Mouse (Mus musculus) embryonic facial prominence, embryonic 10.5 days (tissue): ENCODE measurements around the gene Tpd52l1. TPM values are rescaled to one million over a fixed set of nuclear protein-coding genes. Genes with fewer than 3 reads are reported as not detected.
"Not testable (repeated sequence)": the region's sequence is repeated elsewhere in the genome, so short reads cannot be mapped to it uniquely, and the experiment has no call there.

Experiments used
- DNase-seq: peaks from one replicate; pipeline ENCODE4 v3.0.0-alpha.2; 2017; ENCODE audit warnings: low spot score
- H3K27ac ChIP-seq: fragments of 300-500 bp; sonication (generic); replicated peaks from 2 replicates; pipeline ENCODE4 v1.5.1; 2016; ENCODE audit warnings: mild to moderate bottlenecking
- H3K27me3 ChIP-seq: fragments of 300-500 bp; sonication (generic); replicated peaks from 2 replicates; pipeline ENCODE4 v1.6.1; 2016; ENCODE audit warnings: low read depth, mild to moderate bottlenecking; ENCODE audit not compliant: poor library complexity, severe bottlenecking
- H3K36me3 ChIP-seq: fragments of 300-500 bp; sonication (generic); replicated peaks from 2 replicates; pipeline ENCODE4 v1.6.1; 2016; ENCODE audit warnings: mild to moderate bottlenecking, moderate library complexity
- H3K4me1 ChIP-seq: fragments of 300-500 bp; sonication (generic); 2 replicates; pipeline ENCODE4 v1.6.1; 2016
- H3K4me3 ChIP-seq: fragments of 300-500 bp; sonication (generic); 2 replicates; pipeline ENCODE4 v1.5.1; 2016; ENCODE audit warnings: mild to moderate bottlenecking, moderate library complexity
- H3K9me3 ChIP-seq: fragments of 300-500 bp; sonication (generic); 2 replicates; pipeline ENCODE4 v1.6.1; 2016; ENCODE audit warnings: mild to moderate bottlenecking
- WGBS: fragments of 180-500 bp; shearing (Covaris S2); methylation state at CpG from one replicate; pipeline ENCODE4 v1.1.7; 2016; 5-methylcytosine and 5-hydroxymethylcytosine counted together
- polyA plus RNA-seq: library from polyadenylated mRNA; unstranded; fragments of >200 nt; fragmentation: Nextera tagmentation; extraction: Ambion mirVana; gene quantifications from 2 replicates; pipeline ENCODE4 v1.2.1, GENCODE M21; 2016

Tpd52l1 gene
- polyA plus RNA-seq, 1 experiment from 2014 or later = 35.0 TPM

DNA sequence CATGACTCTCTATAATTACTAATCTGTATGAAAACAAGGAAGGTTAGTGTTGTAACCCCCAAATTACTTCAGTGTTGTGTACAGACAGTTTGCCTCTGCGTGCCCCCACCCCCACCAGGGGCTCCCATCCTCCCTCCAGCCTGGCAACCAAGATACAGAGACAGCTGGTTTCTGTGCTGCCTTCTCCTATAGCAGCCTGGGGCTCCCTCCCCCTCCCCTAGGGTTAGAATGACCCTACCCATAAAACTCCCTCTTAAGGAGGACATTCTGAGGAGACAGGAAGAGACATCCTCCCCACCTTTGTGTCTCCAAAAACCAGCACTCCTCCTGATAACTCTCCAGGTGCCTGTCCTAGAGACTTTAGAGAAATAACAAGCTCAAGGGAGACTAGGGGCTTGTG is 52.8 kb downstream of the Tpd52l1 start:
- no peaks in the 10 kb centered on the region for H3K27me3 ChIP-seq
- H3K4me1 ChIP-seq = peaks cover 12% of the 10 kb centered on the region
- 42% methylated on average over 1 of the region's 1 CpGs for WGBS
- H3K9me3 ChIP-seq = no peaks in the 10 kb centered on the region
- no peak overlapping the region for H3K4me3 ChIP-seq
- no peak overlapping the region for H3K27ac ChIP-seq
- H3K36me3 ChIP-seq = no peaks in the 10 kb centered on the region
- peak; percentile 14 for DNase-seq

DNA sequence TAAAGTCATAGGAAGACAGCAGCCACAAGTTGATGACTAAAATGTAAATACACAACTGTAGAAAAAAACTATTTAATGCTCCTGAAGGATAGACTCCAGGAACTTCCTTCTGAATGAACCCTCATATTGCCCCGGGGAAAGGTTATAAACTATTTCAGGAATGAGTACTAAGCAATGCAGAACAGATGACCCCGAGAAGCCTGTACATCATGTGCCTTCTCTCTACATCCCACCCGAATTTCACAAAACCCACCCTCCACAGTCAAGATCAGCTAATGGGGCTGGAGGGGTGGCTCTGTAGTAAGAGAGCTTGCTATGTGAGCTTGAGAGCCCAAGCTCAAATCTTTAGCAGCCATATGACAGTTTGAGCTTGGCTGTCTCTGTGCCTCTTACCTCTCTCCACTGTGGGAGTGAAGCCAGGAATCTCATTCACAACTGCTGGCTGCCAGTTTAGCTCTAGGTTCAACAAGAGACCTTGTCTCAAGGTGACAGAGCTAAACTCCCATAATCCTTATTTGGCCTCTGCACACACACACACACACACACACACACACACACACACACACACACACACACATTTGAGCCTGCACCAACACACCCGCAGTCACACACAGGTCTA is 54.9 kb downstream of the Tpd52l1 start:
- H3K27ac ChIP-seq = no peak overlapping the region
- no peak for DNase-seq
- H3K4me1 ChIP-seq = peaks cover 12% of the 10 kb centered on the region
- no peaks in the 10 kb centered on the region for H3K9me3 ChIP-seq
- 70% methylated on average over 4 of the region's 4 CpGs for whole genome bisulfite sequencing
- no peaks in the 10 kb centered on the region for H3K27me3 ChIP-seq
- H3K4me3 ChIP-seq = no peak overlapping the region
- H3K36me3 ChIP-seq = no peaks in the 10 kb centered on the region

DNA sequence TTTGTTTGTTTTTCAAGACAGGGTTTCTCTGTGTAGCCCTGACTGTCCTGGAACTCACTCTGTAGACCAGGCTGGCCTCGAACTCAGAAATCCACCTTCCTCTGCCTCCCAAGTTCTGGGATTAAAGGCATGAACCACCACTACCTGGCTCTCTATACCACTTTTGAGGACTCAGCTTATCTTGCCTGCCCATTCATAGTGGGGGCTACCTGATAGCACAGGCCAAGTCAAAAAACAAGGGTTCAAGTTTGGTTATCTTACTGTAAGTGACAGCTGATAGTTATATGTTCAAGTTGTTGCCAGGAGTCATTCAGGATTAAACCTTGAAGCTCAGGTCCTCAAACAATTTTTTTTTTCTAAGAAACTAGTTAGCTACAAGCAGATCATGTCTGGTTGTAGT is 57.2 kb downstream of the Tpd52l1 start:
- DNase-seq, H3K4me3 ChIP-seq, H3K27ac ChIP-seq, H3K9me3 ChIP-seq, H3K27me3 ChIP-seq, H3K36me3 ChIP-seq: not testable (repeated sequence)
- WGBS = 87% methylated on average over 1 of the region's 1 CpGs
- H3K4me1 ChIP-seq = peaks cover 12% of the 10 kb centered on the region

DNA sequence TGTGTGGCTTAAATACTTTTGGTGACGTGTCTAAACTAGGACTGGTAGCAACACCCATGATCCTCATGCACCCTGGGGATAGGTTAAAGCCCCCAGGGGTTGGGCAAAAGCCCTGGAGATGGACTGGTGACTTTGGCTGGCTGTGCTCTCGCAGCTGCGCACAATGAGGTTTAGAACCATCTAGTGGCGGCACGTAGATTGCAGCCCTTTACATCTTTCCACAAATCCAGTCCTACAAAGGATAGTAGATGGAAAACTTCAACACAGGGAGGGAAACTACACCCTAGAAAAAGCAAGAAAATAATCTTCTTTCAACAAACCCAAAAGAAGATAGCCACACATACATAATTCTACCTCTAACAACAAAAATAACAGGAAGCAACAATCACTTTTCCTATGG is 75.6 kb downstream of the Tpd52l1 start:
- WGBS = 14% methylated on average over 4 of the region's 5 CpGs
- not testable (repeated sequence) for H3K4me1 ChIP-seq, H3K4me3 ChIP-seq, H3K36me3 ChIP-seq, H3K9me3 ChIP-seq, H3K27ac ChIP-seq, H3K27me3 ChIP-seq
- DNase-seq = peak; percentile 22

DNA sequence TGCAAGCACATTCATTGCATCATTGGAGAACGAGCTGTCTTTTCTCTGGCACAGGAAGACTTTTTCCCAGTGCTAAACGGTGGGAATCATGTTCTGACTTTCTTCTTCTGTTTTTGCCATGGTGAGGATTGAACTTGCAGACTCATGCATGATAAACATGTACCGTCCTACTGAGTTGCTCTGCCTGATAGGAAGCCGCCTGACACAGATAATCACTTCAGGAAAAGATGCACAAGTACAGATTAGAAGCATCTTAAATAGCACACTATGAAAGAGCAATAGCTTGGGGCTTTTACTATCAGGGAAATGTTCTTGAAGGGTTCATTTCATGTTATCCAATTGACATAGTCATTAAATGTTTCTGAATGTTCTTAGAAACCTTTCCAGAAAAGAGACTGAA is 86.0 kb downstream of the Tpd52l1 start:
- Histone ChIP-seq H3K9me3 (no peaks in the 10 kb centered on the region), H3K4me1 (no peaks in the 10 kb centered on the region), H3K36me3 (no peaks in the 10 kb centered on the region), H3K27me3 (no peaks in the 10 kb centered on the region), H3K27ac (no peak overlapping the region), H3K4me3 (no peak overlapping the region)
- 87% methylated on average over 4 of the region's 4 CpGs for WGBS
- DNase-seq = no peak

DNA sequence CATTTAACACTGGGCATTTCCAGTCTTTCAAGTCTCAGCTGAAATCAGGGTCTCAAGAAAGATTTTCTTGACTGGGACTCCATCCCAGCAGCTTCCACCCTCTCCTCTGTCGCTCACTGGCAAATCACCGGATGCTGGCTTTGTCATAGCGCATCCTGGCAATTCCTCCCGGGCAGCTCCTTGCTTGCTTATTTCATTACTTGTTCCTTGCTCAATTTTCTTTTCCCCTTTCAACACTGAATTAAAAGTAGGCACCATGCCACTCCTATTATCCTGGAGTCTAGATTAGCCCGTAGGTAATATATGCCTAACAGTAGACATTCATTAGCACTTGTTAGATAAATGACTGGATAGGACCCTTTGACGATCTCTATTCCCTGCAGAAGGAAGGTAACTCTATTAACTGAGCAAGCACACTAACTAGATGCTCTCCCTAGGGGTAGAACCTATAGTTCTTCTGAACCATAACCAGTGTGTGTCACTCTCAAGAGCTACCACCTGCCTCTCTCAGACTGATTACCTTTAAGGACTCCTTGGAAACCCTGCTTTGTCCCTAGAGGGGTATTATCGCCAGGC is 90.8 kb downstream of the Tpd52l1 start:
- 86% methylated on average over 7 of the region's 7 CpGs for WGBS
- H3K4me1 ChIP-seq = no peaks in the 10 kb centered on the region
- no peaks in the 10 kb centered on the region for H3K36me3 ChIP-seq
- H3K9me3 ChIP-seq = no peaks in the 10 kb centered on the region
- no peak for DNase-seq
- no peaks in the 10 kb centered on the region for H3K27me3 ChIP-seq
- no peak overlapping the region for H3K27ac ChIP-seq
- H3K4me3 ChIP-seq = no peak overlapping the region

DNA sequence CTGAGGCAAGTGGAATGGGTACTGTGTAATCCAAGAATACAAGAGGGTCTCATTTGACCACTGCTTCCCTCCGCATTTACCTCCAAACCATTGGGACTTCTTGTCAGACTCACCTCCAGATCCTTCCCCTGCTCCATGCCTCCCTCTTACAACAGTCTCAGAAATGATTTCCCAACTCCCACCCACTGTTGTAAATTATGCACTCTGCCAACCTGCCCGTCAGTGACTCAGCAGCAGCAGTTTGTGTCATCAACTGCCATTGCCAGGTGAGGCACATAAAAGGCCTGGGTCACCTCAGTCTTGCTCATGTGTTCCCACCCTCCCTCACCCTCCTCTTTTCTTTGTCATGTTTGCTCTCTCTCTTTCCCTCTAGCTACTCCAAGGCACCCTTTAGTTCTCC is 91.6 kb downstream of the Tpd52l1 start:
- H3K4me1 ChIP-seq = no peaks in the 10 kb centered on the region
- no peak overlapping the region for H3K27ac ChIP-seq
- no peaks in the 10 kb centered on the region for H3K27me3 ChIP-seq

DNA sequence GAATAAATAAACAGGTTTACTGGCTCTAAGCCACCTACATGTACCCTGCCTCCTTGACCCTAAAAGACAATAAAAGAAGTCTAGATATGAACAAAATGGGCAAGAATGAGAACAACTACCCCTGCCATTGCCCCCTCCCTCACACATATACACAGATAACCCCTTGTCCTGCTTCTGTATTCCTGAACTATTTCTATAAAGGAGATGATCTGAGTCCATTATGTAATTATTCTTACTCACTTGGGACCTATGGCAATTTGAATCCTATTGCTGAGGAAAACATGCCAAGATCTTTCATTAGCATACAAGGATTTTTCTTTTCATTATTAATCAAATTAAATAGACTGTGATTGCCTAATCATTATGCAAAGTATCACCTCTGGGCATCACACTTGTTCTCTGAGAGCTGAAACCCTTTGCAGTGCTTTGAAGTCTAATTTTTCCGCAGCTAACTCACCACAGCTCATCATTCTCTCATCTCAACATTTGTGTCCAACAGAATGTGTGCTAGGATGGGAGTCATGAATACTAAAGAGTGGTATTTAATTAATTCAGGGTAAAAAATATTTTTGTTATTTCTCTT is 92.8 kb downstream of the Tpd52l1 start:
- Histone ChIP-seq H3K27ac (no peak overlapping the region), H3K9me3 (no peaks in the 10 kb centered on the region), H3K4me1 (no peaks in the 10 kb centered on the region), H3K36me3 (no peaks in the 10 kb centered on the region), H3K27me3 (no peaks in the 10 kb centered on the region), H3K4me3 (no peak overlapping the region)
- DNase-seq = no peak
- WGBS = 91% methylated on average over 1 of the region's 1 CpGs

More for the DNA sequence above, 91.6 kb downstream of the Tpd52l1 start:
- H3K4me3 ChIP-seq = no peak overlapping the region
- DNase-seq = no peak
- 84% methylated on average over 2 of the region's 2 CpGs for WGBS
- no peaks in the 10 kb centered on the region for H3K9me3 ChIP-seq
- no peaks in the 10 kb centered on the region for H3K36me3 ChIP-seq

DNA sequence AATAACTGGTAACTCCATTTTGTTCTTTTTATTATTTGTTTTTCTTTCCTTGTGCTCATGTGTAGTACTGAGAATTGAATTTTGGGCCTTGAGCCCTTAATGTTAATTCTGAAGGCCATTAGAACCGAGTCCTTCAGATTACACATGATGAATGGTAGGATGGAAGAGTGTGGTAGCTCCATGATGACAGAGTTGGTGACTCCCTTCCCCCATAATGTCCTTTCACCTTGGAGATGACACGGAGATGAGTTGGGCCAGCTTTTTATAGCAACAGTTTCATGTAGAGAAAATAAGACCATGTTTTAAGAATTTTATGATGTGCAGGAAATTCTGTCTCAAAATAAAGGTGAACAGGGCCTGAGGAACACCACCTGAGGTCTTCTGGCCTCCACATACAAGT is 94.7 kb downstream of the Tpd52l1 start:
- WGBS = 91% methylated on average over 2 of the region's 2 CpGs
- H3K27me3 ChIP-seq = no peaks in the 10 kb centered on the region
- no peaks in the 10 kb centered on the region for H3K9me3 ChIP-seq
- no peaks in the 10 kb centered on the region for H3K4me1 ChIP-seq
- H3K4me3 ChIP-seq = no peak overlapping the region
- no peak overlapping the region for H3K27ac ChIP-seq
- no peak for DNase-seq
- no peaks in the 10 kb centered on the region for H3K36me3 ChIP-seq

DNA sequence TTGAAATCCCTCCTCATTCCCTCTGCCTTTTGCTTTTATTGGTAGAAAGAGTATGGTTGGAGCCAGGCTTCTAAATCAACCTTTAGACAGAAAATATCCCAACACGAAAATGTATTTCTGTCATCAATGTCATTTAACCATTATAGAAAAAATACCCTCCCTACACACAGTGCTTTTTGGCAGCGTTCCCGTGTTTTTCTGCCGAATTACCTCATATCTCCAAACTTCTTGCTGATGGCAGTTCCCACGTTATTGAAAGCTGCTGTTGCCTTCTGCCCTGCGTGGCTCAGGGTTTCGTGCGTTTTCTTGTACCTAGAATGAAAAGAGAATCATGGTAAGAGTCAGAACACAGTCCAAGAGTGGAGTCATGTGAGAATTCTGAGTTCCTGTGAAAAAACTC is 99.4 kb downstream of the Tpd52l1 start:
- Histone ChIP-seq H3K4me1 (no peaks in the 10 kb centered on the region), H3K27ac (no peak overlapping the region), H3K9me3 (no peaks in the 10 kb centered on the region), H3K27me3 (no peaks in the 10 kb centered on the region), H3K36me3 (no peaks in the 10 kb centered on the region), H3K4me3 (no peak overlapping the region)
- 95% methylated on average over 8 of the region's 8 CpGs for WGBS
- no peak for DNase-seq

DNA sequence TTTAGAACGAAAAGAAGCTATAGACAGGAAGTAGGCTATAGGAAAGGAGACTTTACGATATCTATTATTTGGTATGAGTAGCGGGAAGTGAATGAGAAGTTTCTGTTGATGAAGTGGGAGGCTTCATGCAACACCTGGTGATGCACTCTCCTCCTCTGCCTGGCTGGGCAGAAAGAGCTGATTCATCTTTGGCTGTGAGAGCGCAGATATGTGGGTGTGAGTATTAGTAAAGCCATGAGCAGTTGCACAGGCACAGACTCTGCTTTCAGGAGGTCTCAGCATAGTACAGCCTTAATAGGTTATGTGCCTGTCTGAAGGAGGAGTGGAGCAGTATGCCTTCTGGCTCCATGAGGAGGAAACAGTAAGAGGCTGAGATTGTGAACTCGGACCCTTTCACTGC is 109.3 kb downstream of the Tpd52l1 start:
- H3K4me3 ChIP-seq = no peak overlapping the region

DNA sequence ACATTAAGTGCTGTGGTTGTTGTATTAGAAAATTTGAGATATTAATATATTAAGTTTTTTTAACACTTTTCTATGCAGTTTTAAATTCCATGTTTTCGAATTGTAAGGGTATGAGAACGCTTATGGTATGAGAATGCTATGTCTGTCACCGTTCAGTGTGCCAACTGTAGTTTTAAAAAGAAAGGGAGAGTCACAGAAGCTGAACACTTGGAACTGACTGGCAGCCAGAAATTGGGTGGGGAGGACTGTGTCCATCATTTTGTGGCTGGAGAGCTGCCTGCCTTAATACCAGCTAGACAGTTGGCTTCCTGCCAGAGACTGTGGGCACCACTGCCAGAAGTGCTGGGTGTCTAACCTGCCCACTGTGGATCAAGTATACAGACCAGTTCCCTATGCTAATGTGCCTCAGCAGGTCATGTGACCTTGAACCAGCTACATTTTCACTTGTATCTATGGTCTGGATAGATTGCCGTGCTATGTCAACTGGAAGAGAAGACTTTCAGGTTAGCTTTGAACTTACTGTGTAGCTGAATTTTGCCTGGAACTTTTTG is 114.5 kb downstream of the Tpd52l1 start:
- Histone ChIP-seq H3K4me1 (no peaks in the 10 kb centered on the region), H3K27ac (no peak overlapping the region), H3K27me3 (no peaks in the 10 kb centered on the region), H3K9me3 (no peaks in the 10 kb centered on the region), H3K4me3 (no peak overlapping the region), H3K36me3 (peaks cover 30% of the 10 kb centered on the region)
- DNase-seq = no peak
- 90% methylated on average over 4 of the region's 4 CpGs for whole genome bisulfite sequencing

More for the DNA sequence above, 109.3 kb downstream of the Tpd52l1 start:
- WGBS = 89% methylated on average over 5 of the region's 5 CpGs
- H3K4me1 ChIP-seq = no peaks in the 10 kb centered on the region
- no peaks in the 10 kb centered on the region for H3K27me3 ChIP-seq
- H3K9me3 ChIP-seq = no peaks in the 10 kb centered on the region
- H3K36me3 ChIP-seq = no peaks in the 10 kb centered on the region
- H3K27ac ChIP-seq = no peak overlapping the region
- DNase-seq = no peak

DNA sequence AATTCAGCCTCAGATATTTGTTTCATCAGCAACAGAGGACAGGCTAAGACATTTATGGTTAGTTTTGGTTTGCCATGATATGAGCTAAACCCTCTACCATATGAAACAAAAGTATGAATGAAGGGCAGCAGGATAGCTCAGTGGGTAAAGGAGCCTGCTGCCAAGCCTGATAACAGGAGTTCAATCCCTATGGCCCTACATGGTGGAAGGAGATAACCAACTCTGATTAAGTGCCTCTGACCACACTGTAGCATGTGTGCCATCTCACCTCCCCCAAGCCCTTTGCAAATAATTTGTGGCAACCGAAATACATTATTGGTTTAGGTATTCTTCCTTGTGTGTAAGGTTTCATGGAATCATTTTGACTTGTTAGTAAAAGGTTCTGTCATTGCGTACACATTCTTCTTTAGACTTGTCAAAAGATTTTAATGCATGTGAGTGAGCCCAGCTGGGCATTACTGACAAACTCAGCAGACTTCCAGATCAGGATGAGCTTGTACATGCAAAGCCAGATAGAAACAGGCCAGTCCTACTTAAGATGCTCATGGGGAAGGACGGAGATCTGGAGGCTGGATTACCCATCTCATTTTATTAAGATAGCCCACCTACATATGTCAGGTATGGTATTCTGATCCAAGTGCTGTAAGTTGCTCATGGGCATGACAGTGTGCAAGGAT is 115.3 kb downstream of the Tpd52l1 start:
- Histone ChIP-seq H3K27me3 (no peaks in the 10 kb centered on the region), H3K4me3 (no peak overlapping the region), H3K27ac (no peak overlapping the region), H3K4me1 (no peaks in the 10 kb centered on the region), H3K36me3 (peaks cover 39% of the 10 kb centered on the region), H3K9me3 (no peaks in the 10 kb centered on the region)
- 91% methylated on average over 3 of the region's 3 CpGs for WGBS
- no peak for DNase-seq
